Mouse (Mus musculus) spleen, adult 2 months (tissue): ENCODE measurements around the gene Fam104a. TPM values are rescaled to one million over a fixed set of nuclear protein-coding genes. Genes with fewer than 3 reads are reported as not detected.

Source experiments
- DNase-seq, 2 experiments: peaks; one replicate each; pipeline versions ENCODE4 v3.0.0 to v3.0.0-alpha.2; 2012 to 2021; ENCODE audit warnings: low spot score in 2 of 2, low read depth in 1 of 2
- H3K27ac ChIP-seq: fragments of 200-500 bp; 2 replicates; pipeline ENCODE4 v1.5.1; 2012; ENCODE audit warnings: low read length, inconsistent platforms; ENCODE audit not compliant: insufficient read depth
- H3K27me3 ChIP-seq: fragments of 200-500 bp; 2 replicates; pipeline ENCODE4 v1.6.1; 2012; ENCODE audit warnings: mild to moderate bottlenecking, moderate library complexity, low read length, inconsistent platforms; ENCODE audit not compliant: control insufficient read depth, insufficient read depth
- H3K36me3 ChIP-seq: fragments of 200-500 bp; 2 replicates; pipeline ENCODE4 v1.6.1; 2012; ENCODE audit warnings: mild to moderate bottlenecking, low read length, inconsistent platforms; ENCODE audit not compliant: control insufficient read depth, insufficient read depth
- H3K4me1 ChIP-seq: fragments of 200-500 bp; 2 replicates; pipeline ENCODE4 v1.6.1; 2011; ENCODE audit warnings: inconsistent platforms; ENCODE audit not compliant: control insufficient read depth, insufficient read depth, insufficient read length
- H3K4me3 ChIP-seq: fragments of 200-500 bp; 2 replicates; pipeline ENCODE4 v1.5.1; 2011; ENCODE audit warnings: mild to moderate bottlenecking, inconsistent platforms; ENCODE audit not compliant: insufficient read depth, insufficient read length; ENCODE audit errors: extremely low read depth
- CTCF ChIP-seq: fragments of 200-500 bp; IDR thresholded peaks from 2 replicates; pipeline ENCODE4 v1.5.1; 2011; ENCODE audit warnings: mild to moderate bottlenecking, inconsistent platforms; ENCODE audit not compliant: insufficient read depth, insufficient read length, insufficient replicate concordance; ENCODE audit errors: extremely low read depth
- POLR2A ChIP-seq: fragments of 200-500 bp; IDR thresholded peaks from 2 replicates; pipeline ENCODE4 v1.6.1; 2011; ENCODE audit warnings: low read depth, low read length, inconsistent platforms
- WGBS: fragments of 180-500 bp; shearing (Covaris S2); methylation state at CpG from one replicate; pipeline ENCODE4 v1.1.7; 2018; 5-methylcytosine and 5-hydroxymethylcytosine counted together
- polyA plus RNA-seq: library from polyadenylated mRNA; depleted of rRNA; stranded (reverse); fragments of >200 nt; gene quantifications from 2 replicates; pipeline ENCODE4 v1.2.3, GENCODE M21; 2012; rRNA removed

Gene Fam104a
- polyA plus RNA-seq = 20.1 and 28.4 TPM in 2 replicates

DNA sequence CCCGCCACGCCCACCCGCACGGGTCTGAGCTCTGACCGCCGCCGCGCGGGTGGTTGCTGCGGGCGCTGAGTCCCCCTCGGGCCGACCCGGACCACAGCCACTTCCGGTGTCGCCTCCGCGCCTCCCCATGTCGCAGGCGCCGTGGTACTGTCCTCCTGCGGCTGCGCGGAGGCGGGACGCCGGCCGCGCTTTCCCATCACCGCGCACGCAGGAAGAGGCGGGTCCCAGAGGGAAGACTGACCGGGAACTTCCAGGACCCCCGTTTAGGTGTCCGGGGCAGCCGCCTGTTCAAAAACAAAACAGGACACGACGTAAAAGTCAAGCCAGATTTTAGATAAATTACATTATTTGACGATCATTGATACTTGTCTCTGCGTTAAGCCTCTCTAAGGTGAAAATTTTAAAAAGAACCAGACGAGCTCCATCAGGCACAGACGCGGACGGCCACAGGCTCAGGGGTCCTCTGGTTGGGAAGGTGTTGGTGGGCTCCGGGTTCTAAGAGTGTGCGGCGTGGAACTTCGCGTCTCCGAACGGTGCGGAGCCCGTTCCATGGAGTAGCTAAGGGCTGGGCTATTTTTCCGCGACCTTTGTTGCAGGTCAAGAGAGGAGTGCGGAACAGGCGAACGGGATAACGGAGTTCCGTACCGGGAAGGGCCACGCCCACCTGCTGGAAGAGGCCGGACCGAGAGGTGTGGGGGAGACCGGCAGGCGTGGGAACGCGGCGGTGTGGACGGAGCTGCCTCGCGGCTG is at the start of gene Fam104a, which contains the start of gene D11Wsu47e:
Gene Fam104a, minus strand, starts transcription at position 199 of the 750 bp plus-strand sequence.
Gene D11Wsu47e, plus strand, starts transcription at position 456 of the 750 bp plus-strand sequence.
- Histone ChIP-seq H3K4me1 (peaks cover 3% of the 10 kb centered on the region; the same call in 1 of the 2 replicates), H3K27ac (peak within 1 kb of the TSS; percentile 83), H3K36me3 (peaks cover 11% of the 10 kb centered on the region), H3K4me3 (peak within 1 kb of the TSS; percentile 87), H3K27me3 (no peaks in the 10 kb centered on the region)
- peak; percentile 87 to 95 for DNase-seq
- under 1% methylated on average over 73 of the region's 73 CpGs for WGBS
- TF ChIP-seq CTCF = no peak
- TF ChIP-seq POLR2A = peak; percentile 59

DNA sequence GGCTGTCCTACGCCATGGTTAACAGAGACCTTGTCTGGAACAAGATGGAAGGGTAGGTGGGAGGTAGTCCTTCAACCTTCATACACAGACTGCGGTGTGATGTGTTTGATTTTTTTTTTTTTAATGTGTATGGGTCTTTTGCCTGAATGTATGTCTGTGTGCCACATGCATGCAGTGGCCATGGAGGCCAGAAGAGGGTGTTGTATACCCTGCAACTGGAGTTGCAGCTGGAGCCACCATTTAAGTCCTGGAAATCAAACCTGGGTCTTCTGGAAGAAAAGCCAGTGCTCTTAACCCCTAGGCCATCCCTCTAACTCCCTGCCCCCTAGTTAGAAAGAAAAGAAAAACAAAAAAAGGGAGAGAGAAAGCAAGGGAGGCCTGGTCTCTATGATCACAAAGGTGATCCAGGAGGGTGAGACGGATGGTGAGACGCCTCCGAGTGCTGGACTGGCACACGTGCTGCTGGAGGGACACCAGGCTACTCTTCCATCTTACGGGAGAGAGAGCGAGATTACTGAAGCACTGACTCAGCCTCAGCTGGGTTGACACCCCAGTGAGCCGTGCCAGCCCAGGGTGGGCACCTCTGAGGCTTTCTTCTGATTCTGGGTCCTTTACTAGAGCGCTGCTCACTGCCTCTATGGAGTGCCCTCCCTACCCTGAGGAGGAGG is 48.1 kb upstream of the Fam104a start:
- TF ChIP-seq POLR2A (no peak), CTCF (no peak)
- Histone ChIP-seq H3K36me3 (peaks cover 14% of the 10 kb centered on the region), H3K27ac (no peak overlapping the region), H3K4me3 (no peak overlapping the region), H3K27me3 (no peaks in the 10 kb centered on the region), H3K4me1 (peaks cover 3% of the 10 kb centered on the region; the same call in 1 of the 2 replicates)
- WGBS = 94% methylated on average over 10 of the region's 10 CpGs
- DNase-seq = no peak

DNA sequence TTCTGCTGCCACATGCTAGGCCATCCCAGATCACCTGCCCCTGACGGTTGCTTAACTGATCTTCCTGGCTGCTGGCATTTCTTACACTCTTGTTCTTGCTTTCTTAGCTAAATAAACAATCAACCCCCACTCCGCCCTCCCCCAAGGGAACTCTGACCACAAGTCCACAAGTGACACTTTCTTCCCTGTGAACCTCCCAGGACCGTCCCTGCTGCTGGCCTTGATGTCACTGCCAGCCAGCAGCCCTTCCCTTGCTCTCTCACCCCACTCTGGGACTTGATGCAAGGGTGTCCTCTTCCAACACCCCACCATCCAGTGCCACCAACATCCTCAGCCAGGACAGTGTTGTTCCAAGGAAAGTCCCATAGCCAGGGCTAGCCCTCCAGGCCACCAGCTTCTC is 46.9 kb upstream of the Fam104a start:
- Histone ChIP-seq H3K4me3 (no peak overlapping the region), H3K27ac (no peak overlapping the region), H3K27me3 (no peaks in the 10 kb centered on the region), H3K36me3 (peaks cover 15% of the 10 kb centered on the region), H3K4me1 (peaks cover 3% of the 10 kb centered on the region; the same call in 1 of the 2 replicates)
- 86% methylated on average over 3 of the region's 3 CpGs for WGBS
- DNase-seq = no peak
- TF ChIP-seq POLR2A = no peak
- TF ChIP-seq CTCF = no peak

DNA sequence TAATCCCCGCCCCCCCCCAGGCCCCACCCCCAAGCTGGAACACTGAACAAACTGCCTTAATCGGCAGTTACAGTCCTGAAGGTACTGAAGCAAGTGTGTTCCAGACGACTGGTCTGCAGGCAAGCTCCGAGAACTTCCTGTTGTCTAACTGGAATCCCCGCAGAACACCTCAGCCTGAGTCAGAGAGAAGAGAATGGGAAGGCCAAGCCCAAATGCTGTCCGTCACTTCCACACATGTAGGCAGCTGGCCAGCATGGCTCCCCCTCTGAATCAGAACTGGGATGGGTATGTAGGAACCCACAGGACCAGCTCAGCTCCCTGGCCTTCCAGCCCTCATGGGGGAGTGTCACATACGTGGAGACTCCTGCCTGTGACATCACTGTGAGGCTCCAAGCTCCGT is 46.0 kb upstream of the Fam104a start:
- Histone ChIP-seq H3K27ac (no peak overlapping the region), H3K4me1 (peaks cover 3% of the 10 kb centered on the region; the same call in 1 of the 2 replicates), H3K36me3 (peaks cover 15% of the 10 kb centered on the region), H3K4me3 (no peak overlapping the region), H3K27me3 (no peaks in the 10 kb centered on the region)
- WGBS = 72% methylated on average over 8 of the region's 8 CpGs
- DNase-seq = no peak
- TF ChIP-seq POLR2A (no peak), CTCF (no peak)

DNA sequence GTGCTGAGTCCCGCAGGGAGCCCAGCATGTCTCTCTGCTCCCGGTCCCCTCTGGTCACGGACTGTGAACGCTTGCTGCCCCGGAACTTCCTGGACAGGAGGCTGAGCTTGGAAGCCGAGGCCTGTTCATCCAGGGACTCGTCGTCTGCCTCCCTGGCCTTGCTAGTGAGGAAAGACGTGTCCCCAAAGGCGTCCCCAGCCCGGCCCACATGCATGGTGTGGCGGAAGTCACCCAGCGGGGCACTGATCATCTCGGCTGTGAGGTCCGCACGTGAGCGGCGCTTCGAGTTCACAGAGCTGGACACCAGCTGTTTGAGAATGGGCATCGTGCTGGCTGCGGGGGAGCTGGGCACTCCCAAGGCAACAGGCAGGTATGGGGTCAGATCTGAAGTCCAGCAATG is 45.3 kb upstream of the Fam104a start:
- Histone ChIP-seq H3K4me3 (no peak overlapping the region), H3K27me3 (no peaks in the 10 kb centered on the region), H3K36me3 (peaks cover 15% of the 10 kb centered on the region), H3K27ac (no peak overlapping the region), H3K4me1 (peaks cover 3% of the 10 kb centered on the region; the same call in 1 of the 2 replicates)
- TF ChIP-seq CTCF = no peak
- no peak for TF ChIP-seq POLR2A
- DNase-seq = no peak
- 97% methylated on average over 21 of the region's 21 CpGs for WGBS

DNA sequence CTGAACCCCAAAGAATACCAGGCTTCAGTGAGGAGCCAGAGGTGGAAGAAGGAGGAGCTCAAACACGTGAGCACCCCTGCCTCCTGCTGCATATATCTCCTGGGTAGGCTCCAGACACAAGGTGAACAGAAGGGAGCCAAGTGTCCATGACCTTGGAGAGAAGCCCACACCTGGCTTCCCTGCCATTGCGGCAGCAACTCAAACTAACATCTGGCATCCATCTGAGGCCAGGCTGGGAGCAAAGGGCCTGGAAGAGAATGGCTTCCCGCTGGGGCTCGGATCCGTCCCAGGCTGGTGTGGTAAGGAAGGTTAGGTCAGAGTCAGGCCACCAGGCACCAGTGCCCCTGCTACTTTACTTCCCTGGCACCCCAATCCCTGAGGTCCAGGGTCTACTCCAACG is 44.0 kb upstream of the Fam104a start:
- Histone ChIP-seq H3K27me3 (no peaks in the 10 kb centered on the region), H3K27ac (no peak overlapping the region), H3K4me3 (no peak overlapping the region), H3K36me3 (peaks cover 15% of the 10 kb centered on the region), H3K4me1 (no peaks in the 10 kb centered on the region)
- 89% methylated on average over 6 of the region's 6 CpGs for WGBS
- DNase-seq = no peak
- TF ChIP-seq CTCF (no peak), POLR2A (no peak)
